Mouse (Mus musculus) heart, adult 9 months (tissue): ENCODE measurements at regions not wholly inside any gene's neighbourhood (a gene's known extent, or its start where the extent isn't known, plus 50 kb on each side); places are given as distances from the start of the nearest gene placed in this dataset.

Source experiments
- DNase-seq, 2 experiments: peaks; one replicate each; pipeline ENCODE4 v3.0.0; 2022; ENCODE audit warnings: low spot score in 2 of 2

- DNase-seq: peak in 1 of 2 experiments; percentile 17
These were observed 61.7 kb upstream of the Gucy1a1 start for GRCm38 (mm10) chr3:82207321-82207720.
